Mouse (Mus musculus) forebrain, embryonic 14.5 days (tissue): ENCODE data around the gene Evi5l. TPM values are rescaled to one million over a fixed set of nuclear protein-coding genes. Genes with fewer than 3 reads are reported as not detected.

ENCODE experiments used
- ATAC-seq: fragments of 200-750 bp; cut with Nextera tagmentation; 2 replicates; pipeline ENCODE4 v1.8.0; 2017; ENCODE audit warnings: mild to moderate bottlenecking, moderate library complexity
- DNase-seq: peaks from one replicate; pipeline ENCODE4 v3.0.0-alpha.2; 2015; ENCODE audit warnings: low spot score
- H3K27ac ChIP-seq: fragments of 300-500 bp; sonication (generic); 2 replicates; pipeline ENCODE4 v1.5.1; 2014; ENCODE audit warnings: low read depth, mild to moderate bottlenecking, control low read depth, low read length, moderate library complexity
- H3K27me3 ChIP-seq: fragments of 300-500 bp; sonication (generic); replicated peaks from 2 replicates; pipeline ENCODE4 v1.6.1; 2014; ENCODE audit warnings: low read length, control low read depth, mixed read lengths; ENCODE audit not compliant: control insufficient read depth, insufficient read depth
- H3K36me3 ChIP-seq: fragments of 300-500 bp; sonication (generic); 2 replicates; pipeline ENCODE4 v1.6.1; 2014; ENCODE audit warnings: low read length, control low read depth; ENCODE audit not compliant: control insufficient read depth, insufficient read depth
- H3K4me1 ChIP-seq: fragments of 300-500 bp; sonication (generic); 2 replicates; pipeline ENCODE4 v1.6.1; 2014; ENCODE audit warnings: antibody characterized with exemption, low read length, control low read depth; ENCODE audit not compliant: control insufficient read depth, insufficient read depth
- H3K4me2 ChIP-seq: fragments of 300-500 bp; sonication (generic); 2 replicates; pipeline ENCODE4 v1.6.1; 2014; ENCODE audit warnings: mild to moderate bottlenecking, control low read depth, low read length
- H3K4me3 ChIP-seq: fragments of 300-500 bp; sonication (generic); 2 replicates; pipeline ENCODE4 v1.5.1; 2014; ENCODE audit warnings: low read depth, low read length, control low read depth
- H3K9ac ChIP-seq: fragments of 300-500 bp; sonication (generic); 2 replicates; pipeline ENCODE4 v1.6.1; 2014; ENCODE audit warnings: mild to moderate bottlenecking, low read length, control low read depth, moderate library complexity
- H3K9me3 ChIP-seq: fragments of 300-500 bp; sonication (generic); replicated peaks from 2 replicates; pipeline ENCODE4 v1.6.1; 2016; ENCODE audit warnings: low read length, control low read depth, mixed read lengths; ENCODE audit not compliant: control insufficient read depth
- WGBS: fragments of 180-500 bp; shearing (Covaris S2); extraction: QIAGEN DNeasy Blood & Tissue Kit; methylation state at CpG from one replicate; pipeline ENCODE4 v1.1.7; 2014; 5-methylcytosine and 5-hydroxymethylcytosine counted together
- polyA plus RNA-seq: library from polyadenylated mRNA; unstranded; fragments of >200 nt; fragmentation: Nextera tagmentation; extraction: Ambion mirVana; gene quantifications from 2 replicates; pipeline ENCODE4 v1.2.1, GENCODE M21; 2014

Evi5l gene
- polyA plus RNA-seq, 1 experiment from 2014 or later, result 45.9 TPM

DNA sequence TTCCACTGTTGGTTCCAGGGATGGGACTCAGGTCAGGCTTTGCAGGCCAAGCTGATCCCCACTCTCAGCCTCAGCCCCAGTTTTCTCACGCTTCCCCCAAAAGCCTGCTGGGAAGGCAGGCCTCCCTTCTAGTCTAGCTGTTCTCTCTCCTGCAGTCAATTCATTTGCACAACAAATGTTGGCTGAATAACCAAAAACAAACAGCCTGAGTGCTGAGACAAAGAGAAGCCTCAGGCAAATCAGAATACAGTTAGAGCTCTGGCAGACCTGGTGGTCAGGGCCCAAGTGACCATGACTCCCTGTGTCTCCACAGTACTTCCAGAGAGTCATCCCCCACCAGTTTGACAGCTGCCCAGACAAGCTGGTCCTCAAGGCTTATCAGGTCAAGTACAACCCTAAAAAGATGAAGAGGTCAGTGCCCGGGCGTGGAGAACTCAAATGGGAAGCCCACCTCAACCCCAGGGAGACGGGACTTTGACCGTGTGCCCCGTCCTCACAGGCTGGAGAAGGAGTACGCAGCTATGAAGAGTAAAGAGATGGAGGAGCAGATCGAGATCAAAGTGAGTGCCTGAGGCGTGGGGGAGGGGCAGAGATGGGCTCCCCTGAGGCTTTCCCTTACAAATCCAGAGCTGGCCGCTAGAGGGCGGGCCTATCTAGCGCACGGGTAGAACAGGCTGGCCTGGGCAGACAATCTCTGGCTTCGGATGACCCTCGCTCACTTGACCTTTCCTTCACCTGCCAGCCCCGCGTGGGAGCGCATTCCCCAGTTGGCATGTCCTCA lies 26.6 kb downstream of the Evi5l start:
- no peak overlapping the region for H3K9ac ChIP-seq
- H3K4me3 ChIP-seq, result no peak overlapping the region
- H3K36me3 ChIP-seq, result peaks cover 56% of the 10 kb centered on the region
- peak overlapping the region; percentile 70 for H3K27ac ChIP-seq
- DNase-seq, result peak; percentile 91
- H3K27me3 ChIP-seq, result no peaks in the 10 kb centered on the region
- peak overlapping the region; percentile 18; the same call in 1 of the 2 replicates for H3K4me2 ChIP-seq
- peak; percentile 88 for ATAC-seq
- WGBS, result 5% methylated on average over 18 of the region's 18 CpGs
- H3K9me3 ChIP-seq, result no peaks in the 10 kb centered on the region
- peaks cover 13% of the 10 kb centered on the region for H3K4me1 ChIP-seq

DNA sequence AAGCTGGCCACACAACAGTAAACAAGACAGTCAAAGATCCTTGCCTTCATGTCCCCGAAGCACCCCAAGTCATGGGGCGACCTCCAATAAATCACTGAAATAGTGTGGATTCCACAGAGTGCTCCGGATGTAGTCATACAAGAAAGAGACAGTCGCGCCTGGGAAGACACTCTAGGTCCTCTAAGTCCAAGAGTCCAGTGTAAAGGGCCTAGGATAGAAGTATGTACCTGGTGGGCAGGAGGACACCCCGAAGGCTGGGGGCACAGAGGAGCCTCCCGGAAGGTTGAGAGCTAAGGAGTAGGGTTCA lies 27.2 kb downstream of the Evi5l start:
- H3K36me3 ChIP-seq, result peaks cover 51% of the 10 kb centered on the region
- H3K4me1 ChIP-seq, result peaks cover 13% of the 10 kb centered on the region
- no peaks in the 10 kb centered on the region for H3K9me3 ChIP-seq
- no peak overlapping the region for H3K9ac ChIP-seq
- ATAC-seq (no peak), DNase-seq (no peak)
- no peak overlapping the region for H3K4me3 ChIP-seq
- 58% methylated on average over 7 of the region's 7 CpGs for WGBS
- no peak overlapping the region for H3K4me2 ChIP-seq
- no peak overlapping the region for H3K27ac ChIP-seq
- H3K27me3 ChIP-seq, result no peaks in the 10 kb centered on the region

GRCm38 (mm10) chr8:4201321-4201720 lies 35.0 kb downstream of the Evi5l start:
- 55% methylated on average over 2 of the region's 2 CpGs for WGBS
- no peak for ATAC-seq
- H3K27ac ChIP-seq, result no peak overlapping the region

DNA sequence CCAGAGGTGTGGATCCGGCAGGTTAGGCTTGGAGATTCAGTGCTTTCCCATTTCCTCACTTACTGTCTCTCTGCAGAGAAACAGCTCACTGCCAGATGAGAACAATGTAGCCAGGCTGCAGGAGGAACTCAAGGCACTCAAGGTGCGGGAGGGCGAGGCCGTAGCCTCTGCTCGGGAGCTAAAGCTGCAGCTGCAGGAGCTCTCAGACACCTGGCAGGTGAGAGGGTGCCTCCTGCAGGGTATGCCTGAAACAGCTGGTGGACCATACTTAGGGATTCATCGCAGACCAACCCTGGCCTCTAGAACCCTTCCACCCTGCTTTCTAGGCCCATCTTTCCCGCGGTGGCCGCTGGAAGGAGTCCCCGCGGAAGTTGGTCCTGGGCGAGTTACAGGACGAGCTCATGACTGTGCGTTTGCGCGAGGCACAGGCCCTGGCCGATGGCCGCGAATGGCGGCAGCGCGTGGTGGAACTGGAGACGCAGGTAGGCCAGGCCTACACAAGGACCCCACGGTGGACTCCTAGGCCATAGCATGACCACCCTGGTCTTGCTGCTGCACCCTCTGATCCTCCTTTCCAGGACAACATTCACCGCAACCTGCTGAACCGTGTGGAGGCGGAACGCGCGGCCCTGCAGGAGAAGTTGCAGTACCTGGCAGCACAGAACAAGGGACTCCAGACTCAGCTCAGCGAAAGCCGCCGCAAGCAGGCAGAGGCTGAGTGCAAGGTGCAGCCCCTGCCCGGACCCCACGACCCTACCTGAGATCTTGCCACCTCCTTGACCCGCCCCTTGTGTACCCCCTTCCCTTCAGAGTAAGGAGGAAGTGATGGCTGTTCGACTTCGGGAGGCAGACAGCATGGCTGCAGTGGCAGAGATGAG lies 39.1 kb downstream of the Evi5l start:
- peaks cover 3% of the 10 kb centered on the region; the same call in 1 of the 2 replicates for H3K4me1 ChIP-seq
- peaks cover 76% of the 10 kb centered on the region for H3K36me3 ChIP-seq
- H3K9ac ChIP-seq, result no peak overlapping the region
- no peak overlapping the region for H3K27ac ChIP-seq
- WGBS, result 18% methylated on average over 38 of the region's 38 CpGs
- DNase-seq, result no peak
- no peak for ATAC-seq
- peaks cover 15% of the 10 kb centered on the region for H3K27me3 ChIP-seq
- H3K4me2 ChIP-seq, result peak overlapping the region; percentile 12; the same call in 1 of the 2 replicates
- no peaks in the 10 kb centered on the region for H3K9me3 ChIP-seq
- H3K4me3 ChIP-seq, result no peak overlapping the region

More at GRCm38 (mm10) chr8:4201321-4201720, 35.0 kb downstream of the Evi5l start:
- no peak for DNase-seq
- Histone ChIP-seq H3K9ac (no peak overlapping the region), H3K36me3 (peaks cover 59% of the 10 kb centered on the region), H3K27me3 (peaks cover 14% of the 10 kb centered on the region), H3K4me3 (no peak overlapping the region), H3K4me2 (no peak overlapping the region), H3K9me3 (no peaks in the 10 kb centered on the region), H3K4me1 (no peaks in the 10 kb centered on the region)

DNA sequence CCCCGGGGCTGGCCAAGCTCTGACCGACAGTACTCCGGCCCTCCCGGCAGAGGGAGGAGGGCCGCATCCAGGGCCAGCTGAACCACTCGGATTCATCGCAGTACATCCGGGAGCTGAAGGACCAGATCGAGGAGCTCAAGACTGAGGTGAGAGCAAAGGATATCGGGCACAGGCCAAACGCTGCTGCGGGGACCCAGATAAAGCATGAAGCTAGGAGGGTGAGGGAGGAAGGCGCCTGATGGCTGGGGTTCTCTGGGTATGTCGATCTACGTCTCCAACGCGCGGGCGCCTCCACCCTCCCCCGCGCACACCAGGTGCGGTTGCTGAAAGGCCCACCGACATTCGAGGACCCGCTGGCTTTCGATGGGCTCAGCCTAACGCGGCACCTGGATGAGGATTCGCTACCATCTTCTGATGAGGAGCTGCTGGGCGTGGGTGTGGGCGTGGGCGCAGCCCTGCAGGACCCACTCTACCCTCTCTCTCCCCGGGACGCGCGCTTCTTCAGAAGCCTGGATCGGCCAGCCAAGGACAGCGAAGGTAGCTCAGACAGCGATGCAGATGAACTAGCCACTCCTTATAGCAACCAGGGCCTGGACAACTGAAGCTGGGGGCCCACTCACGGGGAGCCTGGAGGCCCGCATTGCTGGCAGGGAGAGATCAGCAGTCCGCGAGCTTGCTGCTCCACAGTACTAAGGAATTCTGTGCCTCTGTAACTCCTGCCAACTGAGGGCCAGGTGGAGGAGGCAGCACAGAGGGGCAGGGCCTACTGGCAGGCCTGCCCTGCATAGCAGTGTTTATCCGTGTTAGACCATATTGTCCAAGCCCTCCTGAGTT lies 40.0 kb downstream of the Evi5l start:
- Histone ChIP-seq H3K27ac (no peak overlapping the region), H3K4me2 (peak overlapping the region; percentile 12; the same call in 1 of the 2 replicates), H3K9ac (peak overlapping the region; percentile 25; the same call in 1 of the 2 replicates), H3K4me1 (peaks cover 3% of the 10 kb centered on the region; the same call in 1 of the 2 replicates), H3K9me3 (no peaks in the 10 kb centered on the region), H3K27me3 (peaks cover 15% of the 10 kb centered on the region), H3K4me3 (no peak overlapping the region), H3K36me3 (peaks cover 76% of the 10 kb centered on the region)
- peak; percentile 38 for ATAC-seq
- DNase-seq, result no peak
- WGBS, result 11% methylated on average over 44 of the region's 44 CpGs

- no peak overlapping the region for H3K4me3 ChIP-seq
- H3K4me2 ChIP-seq, result no peak overlapping the region
- H3K27me3 ChIP-seq, result peaks cover 15% of the 10 kb centered on the region
- peaks cover 74% of the 10 kb centered on the region for H3K36me3 ChIP-seq
- 49% methylated on average over 2 of the region's 2 CpGs for WGBS
- no peak for ATAC-seq
- H3K9me3 ChIP-seq, result no peaks in the 10 kb centered on the region
- DNase-seq, result no peak
- no peak overlapping the region for H3K27ac ChIP-seq
- H3K4me1 ChIP-seq, result peaks cover 3% of the 10 kb centered on the region; the same call in 1 of the 2 replicates
- peak overlapping the region; percentile 25; the same call in 1 of the 2 replicates for H3K9ac ChIP-seq
Observed at GRCm38 (mm10) chr8:4207016-4207350, 40.6 kb downstream of the Evi5l start.

GRCm38 (mm10) chr8:4211097-4211496 lies 44.7 kb downstream of the Evi5l start:
- WGBS, result 64% methylated on average over 6 of the region's 6 CpGs
- H3K36me3 ChIP-seq, result peaks cover 59% of the 10 kb centered on the region
- DNase-seq, result no peak

GRCm38 (mm10) chr8:4212809-4213209 lies 46.4 kb downstream of the Evi5l start:
- 4% methylated on average over 25 of the region's 25 CpGs for WGBS
- Histone ChIP-seq H3K36me3 (peaks cover 43% of the 10 kb centered on the region), H3K27me3 (no peaks in the 10 kb centered on the region), H3K4me2 (peak overlapping the region; percentile 83), H3K9me3 (no peaks in the 10 kb centered on the region), H3K27ac (peak overlapping the region; percentile 27; the same call in 1 of the 2 replicates), H3K4me3 (peak overlapping the region; percentile 41), H3K4me1 (peaks cover 36% of the 10 kb centered on the region), H3K9ac (peak overlapping the region; percentile 62)
- no peak for DNase-seq
- ATAC-seq, result peak; percentile 2; the same call in 1 of the 2 replicates

More at GRCm38 (mm10) chr8:4211097-4211496, 44.7 kb downstream of the Evi5l start:
- no peaks in the 10 kb centered on the region for H3K9me3 ChIP-seq
- no peak for ATAC-seq
- no peak overlapping the region for H3K4me3 ChIP-seq
- H3K4me1 ChIP-seq, result peaks cover 35% of the 10 kb centered on the region
- 0 out of 2 replicates have a peak, but pooled peaks cover 3% of the 10 kb centered on the region for H3K27me3 ChIP-seq
- no peak overlapping the region for H3K27ac ChIP-seq
- no peak overlapping the region for H3K4me2 ChIP-seq
- no peak overlapping the region for H3K9ac ChIP-seq
